Mouse (Mus musculus): ENCODE results near the gene Ndufs2.

The Ndufs2 gene

DNA sequence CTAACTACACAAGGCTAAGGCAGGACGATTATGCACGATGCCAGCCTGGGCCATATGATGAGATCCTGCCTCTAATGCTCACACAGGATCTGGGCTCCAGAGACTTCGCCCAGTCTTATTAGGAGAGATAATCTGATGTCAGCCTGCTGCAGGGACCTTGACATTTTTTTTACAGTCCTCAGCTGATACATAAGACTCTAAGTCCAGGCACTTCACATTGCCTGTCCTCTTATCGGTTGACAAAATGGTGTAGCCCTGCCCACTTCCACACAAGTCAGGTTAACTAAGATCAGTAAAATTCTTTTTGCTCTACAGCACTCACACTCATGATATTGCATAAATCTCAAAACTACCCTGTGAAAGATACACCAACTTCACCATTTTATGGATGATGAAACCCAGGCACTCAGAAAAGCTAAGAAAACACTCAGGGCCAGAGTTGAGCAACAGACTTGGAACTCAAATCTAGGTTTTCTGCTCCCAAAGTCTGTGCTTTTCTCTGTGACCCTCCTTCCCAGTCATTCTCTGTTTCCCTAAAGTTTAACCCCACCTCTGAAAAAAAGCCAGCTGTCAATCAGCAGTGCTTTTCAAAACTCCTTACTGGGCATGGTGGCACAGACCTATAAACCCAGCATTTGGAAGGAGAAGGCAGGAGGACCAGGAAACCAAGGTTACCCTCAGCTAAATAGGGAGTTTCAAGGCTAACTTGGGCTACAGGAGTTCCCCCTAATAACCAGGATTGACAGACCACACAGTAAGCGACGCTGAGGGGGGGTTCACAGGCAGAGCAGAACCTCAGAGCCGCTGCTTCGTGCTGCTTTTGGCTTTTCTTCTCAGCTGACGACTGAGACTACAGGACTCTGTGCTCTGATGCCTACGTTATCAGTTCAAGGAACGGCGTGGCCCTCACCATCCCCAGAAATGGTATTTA lies 18.1 kb downstream of the Ndufs2 start:
- no peak for DNase-seq (ENCODE audit: extremely low read depth, insufficient read length, low spot score)

DNA sequence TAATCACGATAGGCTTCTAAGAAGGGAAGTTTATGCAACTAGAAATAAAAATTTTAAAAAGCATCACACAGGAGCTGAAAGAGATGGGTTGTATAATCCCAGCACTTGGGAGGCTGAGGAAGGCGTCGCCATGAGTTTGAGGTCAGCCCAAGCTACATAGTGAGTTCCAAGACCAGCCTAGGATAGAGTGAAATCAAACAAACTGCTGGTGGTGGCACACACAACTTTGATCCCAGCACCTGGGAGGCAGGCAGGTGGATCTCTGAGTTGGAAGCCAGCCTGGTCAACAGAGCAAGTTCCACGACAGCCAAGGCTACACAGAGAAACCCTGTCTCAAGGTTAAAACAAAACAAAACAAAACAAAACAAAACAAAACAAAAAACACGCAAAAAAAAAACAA lies 18.8 kb downstream of the Ndufs2 start:
- no peak for DNase-seq (ENCODE audit: extremely low read depth, insufficient read length, low spot score)

DNA sequence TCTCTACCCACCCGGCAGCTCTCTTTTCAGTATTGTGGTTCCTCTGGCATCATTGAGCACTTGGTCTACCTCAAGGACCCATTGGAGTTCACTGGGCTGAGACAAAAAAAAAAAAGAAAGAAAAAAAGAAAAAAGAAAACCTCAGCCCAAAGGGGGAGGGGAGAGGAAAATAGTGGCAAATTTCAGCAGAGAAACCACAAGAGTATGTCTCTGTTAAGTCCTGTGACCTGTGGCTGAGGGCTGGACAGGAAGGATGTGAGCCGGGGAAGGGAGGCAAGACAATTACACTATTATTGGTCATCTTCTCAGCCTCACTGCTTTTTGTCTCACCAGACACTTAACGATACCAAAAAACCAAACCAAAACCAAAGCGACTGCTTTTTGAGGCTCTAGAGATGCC lies 19.3 kb downstream of the Ndufs2 start:
- DNase-seq (ENCODE audit: extremely low read depth, insufficient read length, low spot score) = no peak

DNA sequence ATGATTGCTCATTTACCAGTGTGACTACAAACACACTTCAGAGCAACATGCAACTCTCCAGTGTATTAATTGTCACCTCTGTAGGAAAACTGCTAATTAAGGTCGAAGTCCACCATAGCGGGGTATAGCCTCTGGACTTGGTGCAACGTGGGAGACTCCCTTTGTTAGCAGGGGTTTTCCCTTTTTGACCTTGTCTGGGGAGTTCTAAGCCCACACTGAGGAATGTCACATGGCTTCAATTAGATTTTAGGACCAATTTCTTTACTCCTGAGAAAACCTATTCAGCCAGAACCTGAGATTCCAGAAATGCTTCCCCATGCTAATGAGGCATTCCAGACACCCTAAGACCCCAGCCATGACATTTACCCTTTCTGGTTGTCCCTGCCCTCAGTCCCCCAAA lies 21.0 kb downstream of the Ndufs2 start:
- DNase-seq (ENCODE audit: extremely low read depth, insufficient read length, low spot score) = no peak

DNA sequence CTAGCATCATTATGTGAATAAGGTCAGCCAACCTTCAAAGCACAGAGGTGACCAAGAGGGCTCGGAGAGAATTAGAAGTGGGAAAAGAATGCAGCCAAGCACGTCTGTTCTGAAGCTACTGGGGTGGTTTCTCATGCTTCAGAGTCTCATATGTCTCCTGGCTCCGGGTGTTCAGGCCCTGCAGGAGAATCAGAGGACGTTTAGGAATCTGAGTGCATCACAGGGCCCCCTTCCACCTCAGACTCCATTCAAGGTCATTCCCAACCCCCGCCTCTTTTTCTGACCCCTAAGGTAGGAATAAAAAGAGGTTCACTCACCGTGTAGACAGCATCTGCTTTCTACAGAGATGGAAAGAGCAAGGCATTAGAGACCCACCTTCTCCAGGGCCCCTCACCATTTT lies 21.4 kb downstream of the Ndufs2 start:
- no peak for DNase-seq (ENCODE audit: extremely low read depth, insufficient read length, low spot score)

DNA sequence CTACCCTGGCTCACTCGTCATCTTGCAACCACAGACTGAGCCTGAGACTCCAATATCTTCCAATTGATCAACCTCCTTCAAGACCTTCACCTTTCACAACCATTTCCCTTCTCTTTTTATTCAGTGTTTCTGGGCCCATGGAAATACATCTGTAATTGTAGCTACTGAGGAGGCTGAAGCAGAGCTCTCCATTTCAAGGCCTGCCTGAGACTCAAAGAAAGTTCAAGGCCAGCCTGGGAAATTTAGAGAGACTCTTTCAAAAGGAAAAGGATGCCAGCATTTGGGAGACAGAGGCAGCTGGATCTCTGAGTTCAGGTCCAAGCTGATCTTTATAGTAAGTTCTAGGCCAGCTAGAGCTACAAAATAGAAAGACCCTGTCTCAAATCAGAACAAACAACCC lies 23.3 kb downstream of the Ndufs2 start:
- DNase-seq (ENCODE audit: extremely low read depth, insufficient read length, low spot score) = no peak

DNA sequence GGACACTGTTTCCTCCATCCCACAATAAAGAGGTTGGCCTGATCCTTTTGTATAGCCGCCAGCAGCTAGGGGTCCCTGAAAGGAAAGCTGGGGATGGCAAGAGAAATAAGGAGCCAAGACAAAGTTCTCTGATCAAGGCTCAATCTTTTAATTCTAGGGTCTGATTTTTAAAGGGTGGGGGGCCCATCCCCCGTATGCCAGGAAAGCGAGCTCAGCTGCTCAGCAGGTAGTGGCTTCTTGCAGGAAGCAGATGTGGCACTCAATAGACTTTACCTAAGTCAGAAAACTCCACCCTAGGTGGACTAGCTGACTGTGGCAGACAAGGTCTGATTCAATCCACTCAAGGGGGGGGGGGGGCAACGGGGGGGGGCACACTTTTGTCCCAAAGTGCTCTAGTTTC lies 24.4 kb downstream of the Ndufs2 start:
- no peak for DNase-seq (ENCODE audit: extremely low read depth, insufficient read length, low spot score)

DNA sequence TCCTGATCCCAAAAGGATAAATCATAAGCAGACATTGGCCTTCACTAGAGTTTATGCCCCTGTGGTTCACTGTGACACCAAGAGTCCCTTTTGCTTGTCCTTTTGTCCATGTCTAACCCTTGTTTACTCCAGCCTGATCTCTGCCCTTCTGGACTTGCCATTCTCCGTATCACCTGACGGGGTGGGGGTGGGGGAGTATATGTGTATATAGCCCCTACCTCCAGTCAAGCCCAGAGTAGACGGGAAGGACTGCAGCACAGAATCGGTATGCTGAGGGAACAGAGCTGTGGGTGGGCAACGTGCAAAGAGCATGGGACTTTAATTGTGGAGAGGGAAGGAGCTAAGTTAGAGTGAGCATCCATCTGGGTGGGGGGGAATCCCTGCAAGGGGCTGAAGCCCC lies 26.3 kb downstream of the Ndufs2 start, which contains the start of gene Apoa2:
Apoa2 (plus strand) TSS at position 198 of the 400 bp plus-strand sequence.
- no peak for DNase-seq (ENCODE audit: extremely low read depth, insufficient read length, low spot score)

DNA sequence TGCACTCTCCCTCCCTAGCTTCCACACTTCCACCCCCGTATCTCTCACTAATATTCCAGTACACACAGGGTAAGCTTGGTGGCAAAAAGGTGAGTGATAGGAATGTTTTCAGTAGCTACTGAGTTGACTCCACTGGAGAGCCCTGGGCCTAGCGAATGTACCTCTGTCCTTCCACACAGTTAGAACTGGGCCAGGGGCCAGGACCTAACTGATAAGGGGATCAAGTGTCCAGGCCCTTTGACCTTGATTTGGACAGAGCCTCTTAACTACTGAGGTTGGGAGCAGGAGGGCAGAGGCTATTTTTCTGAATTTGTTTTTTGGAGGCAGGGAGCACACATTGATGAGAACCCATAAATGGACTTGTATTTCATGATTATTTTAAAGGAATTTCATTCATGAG lies 27.4 kb downstream of the Ndufs2 start:
- no peak for DNase-seq (ENCODE audit: extremely low read depth, insufficient read length, low spot score)

DNA sequence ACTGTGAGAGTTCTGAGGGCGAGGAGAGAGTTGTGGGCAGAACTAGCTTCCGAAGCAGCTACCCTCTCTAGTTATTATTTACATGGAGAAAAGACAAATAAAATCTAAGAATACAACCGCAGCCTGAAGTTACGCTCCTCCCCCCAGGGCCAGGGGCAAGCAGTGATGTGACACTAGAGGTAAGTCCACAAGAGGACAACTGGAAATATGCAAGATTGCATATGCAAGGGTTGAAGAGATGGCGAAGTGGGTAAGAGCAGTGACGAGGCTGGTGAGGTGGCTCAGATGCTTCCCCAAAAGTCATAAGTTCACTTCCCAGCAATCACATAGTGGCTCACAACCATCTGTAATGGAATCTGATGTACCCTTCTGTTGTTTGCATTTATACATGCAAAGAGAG lies 28.0 kb downstream of the Ndufs2 start:
- DNase-seq (ENCODE audit: extremely low read depth, insufficient read length, low spot score) = peak; percentile 32

DNA sequence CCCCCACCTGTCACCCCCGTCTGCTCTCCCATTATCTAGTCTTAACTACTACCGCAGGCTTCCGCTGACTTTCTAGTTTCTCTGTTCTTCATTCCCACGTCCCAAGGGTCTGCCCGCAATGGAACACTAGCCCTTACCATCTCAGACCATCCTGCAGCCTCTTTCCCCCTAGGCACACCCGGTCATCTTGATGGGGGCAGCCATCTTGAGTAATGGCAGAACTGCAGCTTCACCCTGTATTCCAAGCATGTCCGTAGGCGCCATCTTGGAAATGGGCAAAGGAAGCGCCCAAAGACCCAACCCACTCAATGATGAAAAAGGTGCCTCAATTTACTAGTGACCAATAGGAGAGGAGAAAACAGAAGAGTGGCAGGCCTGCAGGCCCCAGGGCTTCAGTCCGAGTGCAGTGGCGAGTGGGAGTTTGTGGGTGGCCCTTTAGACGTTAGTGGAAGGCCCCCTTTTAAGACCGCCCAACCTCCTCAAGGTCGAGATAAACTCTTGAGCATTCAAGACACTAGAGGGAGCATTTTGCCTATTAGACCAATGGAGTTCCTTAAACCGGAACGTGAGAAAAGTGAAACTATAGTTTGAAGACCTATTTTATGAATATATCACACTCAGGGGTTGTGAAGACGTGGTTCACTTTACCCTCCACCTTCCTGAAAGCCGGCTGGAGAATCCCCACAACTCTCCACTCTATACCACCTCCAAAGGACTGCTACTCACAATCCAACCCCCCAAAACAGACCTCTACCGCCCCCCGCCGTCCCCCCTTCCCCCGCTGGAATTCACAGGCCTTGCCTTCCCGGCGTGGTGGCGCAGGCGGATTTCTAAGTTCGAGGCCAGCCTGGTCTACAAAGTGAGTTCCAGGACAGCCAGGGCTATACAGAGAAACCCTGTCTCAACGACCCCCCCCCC lies 28.7 kb downstream of the Ndufs2 start, which contains the start of gene Tomm40l:
Tomm40l (minus strand) TSS at position 277 of the 918 bp plus-strand sequence.
- DNase-seq (ENCODE audit: extremely low read depth, insufficient read length, low spot score) = peak; percentile 93

DNA sequence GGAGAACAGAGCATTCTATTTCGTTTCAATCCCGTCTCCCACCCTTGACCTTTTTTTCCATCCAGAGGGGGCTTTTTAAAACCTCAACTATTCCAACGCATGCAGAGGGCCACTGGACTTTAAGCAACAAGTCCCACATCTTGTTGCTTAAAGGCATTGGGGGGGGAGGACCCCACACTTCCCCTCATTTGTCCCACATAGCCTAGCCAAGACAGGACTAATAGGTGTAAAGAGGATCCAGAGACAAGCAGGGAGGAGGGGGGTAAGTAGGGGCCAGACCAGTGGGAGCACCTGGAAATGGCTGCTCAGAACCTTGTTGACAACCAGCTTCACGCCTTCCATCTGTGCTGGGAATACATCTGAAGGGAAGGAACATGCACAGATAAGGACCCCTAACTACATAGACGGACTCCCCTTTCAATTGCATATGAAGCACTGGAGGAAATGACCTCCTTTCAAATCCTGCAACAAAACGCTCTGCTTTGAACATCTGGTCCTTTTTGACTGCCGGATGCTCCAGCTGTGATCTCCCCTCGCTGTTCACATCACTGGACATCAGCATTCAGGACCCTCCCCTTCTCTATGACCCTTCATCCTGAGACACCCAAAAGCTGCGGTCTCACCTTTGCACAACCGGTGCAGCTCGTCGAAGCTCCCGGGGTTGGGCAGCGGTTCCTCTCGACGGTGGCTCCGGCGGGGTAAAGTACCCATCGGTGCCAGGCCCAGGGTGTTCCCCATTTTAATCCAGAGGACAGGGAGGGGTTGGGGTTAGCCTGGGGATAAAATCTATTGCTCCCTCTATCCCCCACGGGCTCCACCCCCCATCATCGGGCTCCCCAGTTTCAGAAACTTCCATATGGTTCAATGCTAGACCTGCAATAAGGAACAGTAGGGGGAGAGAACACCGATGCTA lies 29.7 kb downstream of the Ndufs2 start:
- peak; percentile 30 for DNase-seq (ENCODE audit: extremely low read depth, insufficient read length, low spot score)

DNA sequence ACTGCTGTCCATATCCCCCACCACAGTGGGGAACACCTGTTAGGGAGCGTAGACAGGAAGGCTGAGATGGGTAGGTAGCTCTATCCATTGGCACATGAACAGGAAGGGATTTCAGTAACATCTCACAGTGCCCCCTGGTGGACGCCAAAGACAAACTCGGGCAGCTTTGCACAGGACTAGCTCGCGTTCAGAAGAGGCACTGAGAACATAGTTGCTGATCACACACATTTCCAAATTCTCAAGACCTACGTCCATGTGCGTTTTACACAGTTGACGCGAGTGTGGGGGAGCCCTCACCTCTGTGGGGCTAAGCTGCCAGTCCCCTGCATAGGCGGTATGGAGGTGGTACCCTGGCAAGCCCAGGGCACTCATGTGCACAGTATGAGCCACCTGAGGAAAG lies 30.3 kb downstream of the Ndufs2 start:
- DNase-seq (ENCODE audit: extremely low read depth, insufficient read length, low spot score) = peak; percentile 64

DNA sequence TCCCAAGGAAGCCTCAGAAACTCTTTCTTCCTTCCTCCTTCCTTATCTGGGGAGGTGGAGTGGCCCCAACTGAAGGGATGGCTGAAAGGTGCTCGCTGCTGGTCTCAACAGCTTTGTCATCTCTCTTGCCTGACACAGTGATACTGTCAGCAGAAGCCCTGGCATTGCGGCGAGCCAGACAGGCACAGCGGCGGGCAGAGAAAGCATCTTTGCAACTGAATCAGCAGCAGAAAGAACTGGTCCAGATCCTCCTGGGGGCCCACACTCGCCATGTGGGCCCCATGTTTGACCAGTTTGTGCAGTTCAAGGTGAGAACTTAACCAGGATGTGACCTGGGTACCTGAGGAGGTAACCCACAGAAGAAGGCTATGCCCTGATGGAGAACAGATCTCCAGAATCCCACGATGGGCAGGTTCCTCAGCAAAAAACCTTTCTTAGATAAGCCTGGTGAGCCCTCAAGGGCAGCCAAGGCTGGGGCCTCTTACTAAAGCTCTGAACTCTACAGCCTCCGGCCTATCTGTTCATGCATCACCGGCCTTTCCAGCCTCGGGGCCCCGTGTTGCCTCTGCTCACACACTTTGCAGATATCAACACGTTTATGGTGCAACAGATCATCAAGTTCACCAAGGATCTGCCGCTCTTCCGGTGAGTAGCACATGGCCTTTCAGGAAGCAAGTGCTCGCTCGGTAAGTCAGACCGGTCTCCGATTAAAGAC lies 34.8 kb downstream of the Ndufs2 start:
- DNase-seq (ENCODE audit: extremely low read depth, insufficient read length, low spot score) = no peak

DNA sequence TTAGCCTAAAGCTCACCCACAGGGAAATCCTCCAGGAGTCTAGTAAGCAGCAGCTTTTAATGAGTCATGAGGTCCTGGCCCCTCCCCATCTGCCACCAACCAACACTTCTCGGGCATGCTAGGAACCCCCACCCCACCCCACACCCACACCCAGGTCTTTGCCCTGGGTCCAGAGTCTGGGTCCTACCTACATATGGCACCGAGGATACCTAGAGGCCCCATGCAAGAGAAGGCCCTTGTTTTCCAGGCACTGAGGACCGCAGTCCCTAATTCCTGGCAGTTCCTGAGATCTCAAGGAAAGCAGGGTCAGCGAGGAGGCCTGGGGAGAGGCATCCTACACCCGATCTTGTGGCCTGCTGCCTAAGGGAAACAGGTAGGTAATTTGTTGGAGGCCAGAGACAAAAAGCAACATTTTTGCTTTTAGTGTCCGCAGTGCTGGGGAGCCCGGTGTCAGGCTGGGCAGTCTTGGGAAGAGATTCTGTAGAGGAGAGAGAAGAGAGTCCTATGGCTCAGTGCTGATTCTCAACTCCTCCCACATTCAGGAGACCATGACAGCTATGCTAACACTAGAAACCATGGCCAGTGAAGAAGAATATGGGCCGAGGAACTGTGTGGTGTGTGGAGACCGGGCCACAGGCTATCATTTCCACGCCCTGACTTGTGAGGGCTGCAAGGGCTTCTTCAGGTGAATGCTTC lies 37.2 kb downstream of the Ndufs2 start, which contains the start of gene Nr1i3:
Nr1i3 (plus strand) TSS at position 170 of the 696 bp plus-strand sequence.
- no peak for DNase-seq (ENCODE audit: extremely low read depth, insufficient read length, low spot score)

DNA sequence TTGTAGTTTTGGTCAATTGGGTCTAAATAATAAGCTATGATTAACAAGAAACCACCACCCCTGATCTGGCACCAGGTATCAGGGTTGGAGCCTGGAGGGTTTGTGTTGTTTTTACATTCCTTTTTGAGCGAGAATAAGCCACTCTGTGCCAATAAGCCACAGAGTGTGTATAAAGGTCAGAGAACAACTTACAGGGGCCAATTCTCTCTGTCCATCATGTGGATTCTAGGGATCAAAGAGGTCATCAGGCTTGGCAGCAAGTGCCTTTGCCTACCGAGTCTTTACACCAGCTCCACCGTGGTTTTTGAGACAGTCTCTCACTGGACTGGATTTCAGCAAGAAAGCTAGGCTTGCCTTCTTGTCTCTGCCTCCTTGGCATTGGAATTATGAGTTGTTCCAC lies 38.3 kb downstream of the Ndufs2 start:
- DNase-seq (ENCODE audit: extremely low read depth, insufficient read length, low spot score) = no peak

DNA sequence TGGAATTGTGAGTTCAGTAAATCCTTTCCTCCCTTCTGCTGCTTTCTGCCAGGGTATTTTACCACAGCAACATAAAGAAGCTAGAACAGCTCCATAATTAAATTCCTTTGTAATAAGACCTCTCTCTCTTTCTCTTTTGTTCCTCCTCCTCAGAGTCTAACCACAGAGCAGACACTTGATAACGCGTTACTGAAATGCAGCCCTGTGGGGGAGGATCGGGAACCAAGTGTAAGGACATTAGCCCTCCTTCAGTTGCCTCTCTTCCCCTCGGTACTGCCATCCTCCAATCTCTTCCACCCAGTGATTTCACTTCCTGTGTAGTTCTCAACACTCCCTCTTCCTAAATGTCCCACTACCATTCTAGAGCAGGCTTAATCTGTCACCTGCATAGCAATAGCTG lies 41.8 kb downstream of the Ndufs2 start:
- no peak for DNase-seq (ENCODE audit: extremely low read depth, insufficient read length, low spot score)

DNA sequence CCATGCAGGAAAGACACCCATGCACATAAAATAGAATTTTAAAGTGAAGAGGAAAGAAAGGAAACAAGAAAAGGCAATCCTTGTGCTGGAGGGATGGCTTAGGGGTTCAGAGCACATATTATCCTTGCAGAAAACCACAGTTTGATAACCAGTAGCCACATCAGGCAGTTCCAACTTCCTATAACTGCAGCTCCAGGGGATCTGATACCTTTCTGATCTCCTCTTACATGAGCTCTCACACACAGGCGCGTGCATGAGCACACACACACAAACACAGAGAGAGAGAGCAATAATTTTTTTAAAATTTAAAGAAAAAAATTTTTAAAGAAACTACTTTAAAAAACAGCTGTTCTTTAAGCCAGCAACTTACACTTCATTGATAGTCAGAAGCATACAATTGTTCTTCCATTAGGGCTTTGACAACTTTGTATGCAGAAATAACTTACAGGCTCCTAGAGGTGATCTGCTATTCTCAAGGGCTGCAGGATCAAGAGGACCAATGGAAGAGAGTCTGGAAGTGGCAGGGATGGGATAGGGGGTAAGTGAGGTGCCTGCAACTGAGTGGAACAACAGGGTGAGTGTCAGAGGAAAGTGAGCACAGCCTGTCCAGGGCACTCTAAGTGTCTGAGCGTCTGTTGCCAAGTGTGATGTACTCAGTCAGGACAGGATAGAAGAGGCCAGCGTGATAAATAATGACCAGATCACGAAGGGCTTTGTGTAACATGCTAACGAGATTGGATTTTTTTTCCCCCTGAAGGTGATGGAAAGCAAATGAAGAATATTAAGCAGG lies 45.3 kb downstream of the Ndufs2 start:
- DNase-seq (ENCODE audit: extremely low read depth, insufficient read length, low spot score) = no peak
